Mouse (Mus musculus): Measurements from ENCODE around the gene Nrp1.

Gene Nrp1

GRCm38 (mm10) chr8:128505866-128506265 is 147.5 kb downstream of the Nrp1 start:
- DNase-seq (ENCODE audit: low spot score) = no peak

GRCm38 (mm10) chr8:128508723-128509122 is 150.3 kb downstream of the Nrp1 start:
- no peak for DNase-seq (ENCODE audit: low spot score)

- DNase-seq (ENCODE audit: low spot score) = no peak
These were observed 152.6 kb downstream of the Nrp1 start for GRCm38 (mm10) chr8:128511021-128511420.

- no peak for DNase-seq (ENCODE audit: low spot score)
These were observed 153.3 kb downstream of the Nrp1 start for GRCm38 (mm10) chr8:128511732-128512131.

- DNase-seq (ENCODE audit: low spot score) = no peak
These were observed 158.5 kb downstream of the Nrp1 start for GRCm38 (mm10) chr8:128516846-128517446.

- no peak for DNase-seq (ENCODE audit: low spot score)
These were observed 159.2 kb downstream of the Nrp1 start for GRCm38 (mm10) chr8:128517546-128518102.

- no peak for DNase-seq (ENCODE audit: low spot score)
These were observed 161.0 kb downstream of the Nrp1 start for GRCm38 (mm10) chr8:128519366-128519765.

- DNase-seq (ENCODE audit: low spot score) = no peak
These were observed 165.4 kb downstream of the Nrp1 start for GRCm38 (mm10) chr8:128523825-128524224.

GRCm38 (mm10) chr8:128525912-128526311 is 167.5 kb downstream of the Nrp1 start:
- DNase-seq (ENCODE audit: low spot score) = no peak

GRCm38 (mm10) chr8:128528591-128529383 is 170.4 kb downstream of the Nrp1 start:
- no peak for DNase-seq (ENCODE audit: low spot score)

GRCm38 (mm10) chr8:128534442-128534871 is 176.1 kb downstream of the Nrp1 start:
- DNase-seq (ENCODE audit: low spot score) = no peak

GRCm38 (mm10) chr8:128535685-128536084 is 177.3 kb downstream of the Nrp1 start:
- no peak for DNase-seq (ENCODE audit: low spot score)

GRCm38 (mm10) chr8:128538378-128538777 is 180.0 kb downstream of the Nrp1 start:
- no peak for DNase-seq (ENCODE audit: low spot score)

GRCm38 (mm10) chr8:128541355-128542090 is 183.1 kb downstream of the Nrp1 start:
- DNase-seq (ENCODE audit: low spot score) = no peak

GRCm38 (mm10) chr8:128544128-128544846 is 185.9 kb downstream of the Nrp1 start:
- DNase-seq (ENCODE audit: low spot score) = no peak

- DNase-seq (ENCODE audit: low spot score) = no peak
These were observed 187.9 kb downstream of the Nrp1 start for GRCm38 (mm10) chr8:128546287-128546686.

- DNase-seq (ENCODE audit: low spot score) = no peak
These were observed 189.0 kb downstream of the Nrp1 start for GRCm38 (mm10) chr8:128547361-128547760.

GRCm38 (mm10) chr8:128549738-128550137 is 191.3 kb downstream of the Nrp1 start:
- no peak for DNase-seq (ENCODE audit: low spot score)

- DNase-seq (ENCODE audit: low spot score) = peak; percentile 25
These were observed 193.2 kb downstream of the Nrp1 start for GRCm38 (mm10) chr8:128551421-128552139.

Measured in yolk sac, embryonic 10.5 days (tissue).